Mouse (Mus musculus): ENCODE results near the gene Mtap. TPM values are rescaled to one million over a fixed set of nuclear protein-coding genes. Genes with fewer than 3 reads are reported as not detected.

The Mtap gene
- 4.2 and 4.8 TPM in 2 replicates for total RNA-seq (2015; ENCODE audit: low replicate concordance)
- total RNA-seq (2017; ENCODE audit: low replicate concordance): 2.6 and 3.2 TPM in 2 replicates

GRCm38 (mm10) chr4:89136906-89137541, at the start of gene Mtap:
Gene Mtap (plus strand): TSS chr4:89137122.
- no peak; the same call in 1 of the 2 replicates for ATAC-seq (replicated peaks; ENCODE audit: low FRiP score, poor library complexity, severe bottlenecking)

DNA sequence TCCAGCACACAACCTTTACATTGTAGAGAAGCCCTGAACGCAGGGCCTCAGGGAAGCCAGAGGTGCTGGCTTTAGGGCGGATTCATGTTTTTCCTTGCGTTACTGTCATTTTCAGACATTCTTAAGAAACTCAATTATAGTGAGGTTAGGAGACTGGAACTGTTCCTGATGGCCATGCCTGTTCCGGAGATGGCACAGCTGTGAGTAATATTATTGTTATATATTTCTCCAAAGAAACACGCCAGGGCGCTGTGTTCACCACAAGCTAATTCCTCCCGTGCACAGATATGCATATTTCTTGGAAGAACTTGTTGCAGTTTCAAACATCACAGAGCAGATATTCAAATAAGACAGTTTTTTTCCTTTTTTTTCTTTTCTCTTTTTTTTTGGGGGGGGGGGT, 47.8 kb upstream of the Mtap start:
- no peak for ATAC-seq (replicated peaks; ENCODE audit: low FRiP score, poor library complexity, severe bottlenecking)

- no peak for ATAC-seq (replicated peaks; ENCODE audit: low FRiP score, poor library complexity, severe bottlenecking)
Observed at GRCm38 (mm10) chr4:89090217-89090616, 46.7 kb upstream of the Mtap start.

DNA sequence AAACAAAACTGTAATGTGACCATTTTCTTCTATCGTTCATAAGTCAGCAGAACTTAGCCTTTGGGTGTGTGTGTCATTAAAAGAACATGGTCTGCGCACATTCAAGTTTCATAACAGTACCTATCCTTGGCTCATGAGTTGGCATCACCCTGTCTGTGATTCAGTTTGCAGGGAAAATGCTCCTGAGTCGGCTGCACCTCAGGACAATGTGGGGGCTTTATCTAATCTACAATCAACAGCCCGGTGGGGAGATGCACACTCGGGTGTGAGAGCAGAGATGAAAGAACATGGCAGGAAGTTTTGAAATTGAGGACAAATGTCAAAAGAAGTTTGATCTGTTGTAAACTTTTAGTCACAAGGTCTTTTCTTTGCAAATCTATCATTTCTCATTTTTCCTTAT, 44.8 kb upstream of the Mtap start:
- no peak for ATAC-seq (replicated peaks; ENCODE audit: low FRiP score, poor library complexity, severe bottlenecking)

DNA sequence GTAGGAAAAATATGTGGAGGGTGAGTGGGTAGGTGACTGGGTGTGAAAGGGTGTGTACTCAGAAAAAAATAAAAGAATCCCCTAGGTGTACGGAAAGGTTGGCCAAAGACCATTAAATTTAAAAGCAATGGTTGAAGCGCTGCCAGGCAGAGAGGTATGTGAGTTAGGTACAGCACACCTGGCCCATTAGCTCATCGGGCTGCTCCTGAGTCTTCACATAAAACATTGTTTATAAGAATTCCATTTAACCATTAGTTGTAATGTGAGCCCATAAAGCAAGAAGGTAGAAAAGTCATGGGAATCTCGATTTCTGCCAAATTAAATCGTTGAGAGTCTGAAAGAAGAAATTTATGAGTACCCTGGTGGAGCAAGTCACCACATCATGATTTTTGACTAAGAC, 42.1 kb upstream of the Mtap start:
- ATAC-seq (replicated peaks; ENCODE audit: low FRiP score, poor library complexity, severe bottlenecking): no peak

DNA sequence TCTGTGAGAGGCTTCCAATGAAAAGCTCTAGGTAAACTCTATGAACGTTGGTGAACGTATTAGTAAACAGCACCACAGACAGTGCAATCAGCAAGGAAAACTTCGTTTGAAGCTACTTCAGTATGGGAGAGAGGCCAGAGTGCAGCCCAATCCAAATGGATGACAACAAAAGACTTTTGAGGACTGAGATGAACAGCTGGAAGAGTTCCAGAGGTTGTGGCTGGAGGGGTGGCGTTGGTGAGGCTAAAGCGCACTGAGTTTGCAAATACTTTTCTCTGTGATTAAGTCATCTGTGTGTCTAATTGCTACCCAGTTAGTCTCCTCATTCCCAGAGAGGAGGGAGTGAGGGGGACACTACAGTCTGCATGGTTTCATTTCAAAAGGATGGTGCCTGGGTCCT, 38.7 kb upstream of the Mtap start:
- ATAC-seq (replicated peaks; ENCODE audit: low FRiP score, poor library complexity, severe bottlenecking): no peak

DNA sequence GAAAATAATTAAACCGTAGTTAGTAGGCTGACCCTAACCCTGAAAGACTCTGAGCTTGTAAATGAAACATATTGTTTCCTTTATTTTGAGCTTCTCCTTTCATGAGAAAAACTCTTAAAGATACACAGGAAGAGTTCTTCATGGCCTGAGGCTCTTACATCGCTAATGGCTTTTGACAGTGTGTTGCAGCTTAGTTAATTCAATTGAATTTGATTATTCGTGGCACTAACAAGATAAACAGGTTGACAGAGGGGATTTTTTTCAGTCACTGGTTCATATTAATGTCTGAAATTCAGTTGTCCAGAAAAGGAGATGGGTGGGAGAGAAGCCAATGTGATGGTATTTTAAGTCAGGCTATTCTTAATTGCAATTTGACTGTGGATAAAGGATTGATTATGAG, 35.6 kb upstream of the Mtap start:
- ATAC-seq (replicated peaks; ENCODE audit: low FRiP score, poor library complexity, severe bottlenecking): no peak

GRCm38 (mm10) chr4:89102283-89102682, 34.6 kb upstream of the Mtap start:
- no peak for ATAC-seq (replicated peaks; ENCODE audit: low FRiP score, poor library complexity, severe bottlenecking)

DNA sequence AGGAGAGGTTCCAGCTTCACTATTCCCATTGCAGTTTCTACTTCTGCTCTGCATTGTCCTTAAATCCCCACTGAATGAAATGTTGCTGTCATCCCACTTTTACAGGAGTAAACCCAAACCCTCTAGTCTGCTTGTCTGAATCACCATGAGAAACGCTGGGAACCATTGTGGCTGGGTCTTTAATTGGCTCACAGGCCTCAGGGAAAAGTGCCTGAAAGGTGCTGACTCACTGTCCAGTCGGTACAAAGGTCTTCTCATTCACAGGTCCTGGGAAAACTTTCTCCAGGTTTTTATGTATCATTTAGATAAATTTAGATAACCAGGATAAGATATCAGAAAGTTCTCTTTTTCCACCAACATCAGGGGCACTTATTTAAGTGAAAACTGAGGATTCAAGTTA, 31.4 kb upstream of the Mtap start:
- ATAC-seq (replicated peaks; ENCODE audit: low FRiP score, poor library complexity, severe bottlenecking): no peak

GRCm38 (mm10) chr4:89106505-89106904, 30.4 kb upstream of the Mtap start:
- ATAC-seq (replicated peaks; ENCODE audit: low FRiP score, poor library complexity, severe bottlenecking): no peak

DNA sequence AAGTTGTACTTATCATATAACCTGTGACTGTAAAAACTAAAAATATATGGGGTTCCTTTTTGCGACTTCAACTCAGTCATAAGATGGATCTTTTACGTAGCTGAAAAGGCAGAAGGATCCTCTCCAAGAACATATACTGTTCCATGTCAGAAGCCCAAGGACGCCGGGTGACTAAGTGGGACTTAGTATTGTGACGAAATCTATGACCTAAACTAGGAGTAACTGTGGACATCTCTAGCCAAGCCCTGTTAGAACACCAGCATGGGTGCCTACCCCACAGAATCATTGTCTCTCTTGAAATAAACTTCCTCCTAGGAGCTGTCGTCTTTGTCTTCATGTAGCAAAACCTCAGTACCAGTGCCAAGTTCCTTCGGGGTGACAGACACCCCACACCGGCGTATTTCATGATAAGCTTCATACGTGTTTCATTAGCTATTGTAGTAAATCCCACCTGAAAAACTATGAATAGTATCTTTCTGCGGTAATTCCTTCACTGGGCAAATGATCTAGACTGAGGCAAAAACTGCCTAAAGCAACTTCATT, 24.7 kb upstream of the Mtap start:
- ATAC-seq (replicated peaks; ENCODE audit: low FRiP score, poor library complexity, severe bottlenecking): no peak

DNA sequence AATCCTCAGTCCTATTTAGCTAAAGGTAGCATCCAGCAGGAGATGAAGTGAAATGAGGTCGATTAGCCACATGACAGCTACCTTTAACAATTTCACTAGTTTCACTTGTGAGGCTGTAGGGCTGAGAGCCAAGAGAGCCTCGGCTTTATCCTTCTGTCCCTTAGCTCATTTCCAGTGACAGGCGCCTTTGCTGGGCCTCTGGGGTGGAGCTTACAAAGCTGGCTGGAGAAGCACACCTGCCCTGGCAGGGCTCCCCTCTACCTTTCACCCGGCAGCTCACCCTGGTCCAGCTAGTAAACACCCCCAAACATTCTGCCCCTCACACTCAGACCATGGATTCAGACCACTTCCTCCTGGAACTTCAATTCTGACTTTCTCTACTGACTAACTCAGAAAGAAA, 24.1 kb upstream of the Mtap start:
- ATAC-seq (replicated peaks; ENCODE audit: low FRiP score, poor library complexity, severe bottlenecking): no peak

DNA sequence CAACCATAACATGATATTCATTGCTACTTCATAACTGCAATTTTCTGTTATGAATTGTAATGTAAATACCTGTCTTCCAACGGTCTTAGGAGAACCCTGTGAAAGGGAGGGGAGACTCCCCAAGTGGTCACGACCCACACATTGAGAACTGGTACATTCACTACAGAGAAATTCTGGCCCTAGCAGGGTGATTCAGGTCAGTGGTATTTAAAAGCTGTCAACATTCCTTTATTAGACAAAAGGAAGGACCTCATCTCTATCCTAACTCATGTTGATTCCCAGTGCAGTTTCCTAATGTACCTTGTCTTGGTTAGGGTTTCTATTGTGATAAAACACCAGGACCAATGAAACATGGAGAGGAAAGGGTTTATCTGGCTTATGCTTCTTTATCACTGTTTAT, 20.9 kb upstream of the Mtap start:
- ATAC-seq (replicated peaks; ENCODE audit: low FRiP score, poor library complexity, severe bottlenecking): no peak

DNA sequence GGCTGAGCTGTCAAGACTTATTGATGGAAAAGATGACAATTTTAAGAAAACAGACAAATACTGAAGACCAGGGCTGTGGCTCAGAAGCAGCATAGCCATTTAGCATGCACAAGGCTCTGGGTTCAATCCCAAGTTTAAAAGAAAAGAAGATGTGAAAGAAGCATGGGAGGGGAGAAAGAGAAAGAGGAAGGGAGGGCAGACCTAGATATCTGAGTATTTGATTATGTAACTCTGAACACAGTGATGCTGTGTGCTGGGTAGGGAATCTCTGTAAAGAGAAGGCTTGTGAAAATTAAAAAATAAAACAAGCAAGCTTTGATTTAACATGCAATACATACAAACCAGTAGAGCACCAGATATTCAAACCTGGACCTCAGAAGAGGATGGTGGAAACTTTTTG, 17.0 kb upstream of the Mtap start:
- no peak for ATAC-seq (replicated peaks; ENCODE audit: low FRiP score, poor library complexity, severe bottlenecking)

DNA sequence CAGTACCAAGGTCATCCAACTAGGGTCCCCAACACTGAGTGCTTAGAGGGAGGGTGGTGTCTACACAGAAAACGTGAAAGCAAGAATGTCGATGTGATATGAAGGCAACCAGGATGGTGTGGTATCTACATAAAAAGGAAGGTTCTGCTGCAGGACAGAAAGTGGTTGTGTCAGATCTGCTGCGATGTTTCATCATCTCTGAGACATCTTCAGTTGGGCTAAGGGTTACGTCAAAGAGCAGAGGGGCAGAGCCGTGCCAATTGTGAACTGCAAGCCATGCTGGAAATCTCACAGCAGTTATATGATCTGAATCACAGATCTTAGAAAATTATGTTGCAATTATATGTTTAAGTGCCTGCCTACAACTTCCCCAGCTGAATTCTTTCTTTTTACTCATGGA, 16.6 kb upstream of the Mtap start:
- no peak for ATAC-seq (replicated peaks; ENCODE audit: low FRiP score, poor library complexity, severe bottlenecking)

- no peak for ATAC-seq (replicated peaks; ENCODE audit: low FRiP score, poor library complexity, severe bottlenecking)
Observed at GRCm38 (mm10) chr4:89123446-89124243, 13.3 kb upstream of the Mtap start.

DNA sequence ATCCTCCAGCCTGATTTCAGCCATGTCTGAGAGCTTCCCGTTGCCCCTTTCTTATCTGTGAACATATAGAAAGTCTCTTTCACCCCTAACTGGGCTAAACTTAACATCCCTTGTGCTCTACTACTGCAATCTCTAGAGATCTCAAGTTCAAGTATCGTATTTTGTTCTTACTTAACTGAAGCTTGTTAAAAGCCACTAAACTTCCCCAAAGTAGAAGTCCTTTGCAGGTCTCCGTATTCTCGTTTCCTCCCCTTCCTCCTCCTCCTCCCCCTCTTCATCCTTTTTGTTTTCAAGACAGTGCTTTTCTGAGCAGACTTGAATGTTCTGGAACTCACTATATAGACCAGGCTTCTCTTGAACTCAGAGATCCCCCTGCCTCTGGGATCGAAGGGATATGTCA, 9.2 kb upstream of the Mtap start:
- ATAC-seq (replicated peaks; ENCODE audit: low FRiP score, poor library complexity, severe bottlenecking): no peak

GRCm38 (mm10) chr4:89128080-89128936, 8.6 kb upstream of the Mtap start:
- 0 out of 2 replicates have a peak, but pooled peaks have one; percentile 67 for ATAC-seq (replicated peaks; ENCODE audit: low FRiP score, poor library complexity, severe bottlenecking)

- ATAC-seq (replicated peaks; ENCODE audit: low FRiP score, poor library complexity, severe bottlenecking): no peak
Observed at GRCm38 (mm10) chr4:89128937-89129277, 8.0 kb upstream of the Mtap start.

DNA sequence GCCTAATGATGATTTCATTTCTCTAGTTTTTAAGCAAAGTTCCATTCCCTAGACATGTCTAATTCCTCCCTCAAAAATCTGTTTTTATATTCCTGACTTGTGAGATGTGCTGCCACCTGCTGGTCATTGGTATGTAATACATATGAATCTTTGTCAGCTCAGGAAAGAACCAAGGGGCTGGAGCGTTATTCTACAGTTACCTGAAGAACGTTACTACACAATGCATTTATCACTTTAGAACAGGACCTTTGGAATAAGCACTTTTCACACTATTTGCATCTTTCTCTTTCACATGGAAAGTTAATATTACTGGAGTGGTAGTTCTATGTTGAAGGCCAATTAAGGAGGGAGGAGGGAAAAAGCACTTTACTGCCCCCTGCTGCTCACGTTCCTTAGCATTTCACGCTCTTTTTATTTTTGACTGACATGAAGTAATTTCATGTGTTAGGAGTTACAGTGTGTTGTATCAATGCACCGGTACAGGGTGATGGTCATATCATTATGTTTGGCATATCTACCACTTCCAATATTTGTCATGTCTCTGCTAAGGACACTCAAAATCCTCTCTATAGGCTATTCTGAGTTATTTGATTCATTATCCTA, 7.5 kb upstream of the Mtap start:
- ATAC-seq (replicated peaks; ENCODE audit: low FRiP score, poor library complexity, severe bottlenecking): peak; percentile 90

Measured in erythroblast, adult 5-6 weeks (primary cell).